Mouse (Mus musculus): ENCODE results near the gene Pde11a. TPM values are rescaled to one million over a fixed set of nuclear protein-coding genes. Genes with fewer than 3 reads are reported as not detected.

Pde11a gene
- polyA plus RNA-seq, 1 experiment from 2014 or later = 0.73 TPM

DNA sequence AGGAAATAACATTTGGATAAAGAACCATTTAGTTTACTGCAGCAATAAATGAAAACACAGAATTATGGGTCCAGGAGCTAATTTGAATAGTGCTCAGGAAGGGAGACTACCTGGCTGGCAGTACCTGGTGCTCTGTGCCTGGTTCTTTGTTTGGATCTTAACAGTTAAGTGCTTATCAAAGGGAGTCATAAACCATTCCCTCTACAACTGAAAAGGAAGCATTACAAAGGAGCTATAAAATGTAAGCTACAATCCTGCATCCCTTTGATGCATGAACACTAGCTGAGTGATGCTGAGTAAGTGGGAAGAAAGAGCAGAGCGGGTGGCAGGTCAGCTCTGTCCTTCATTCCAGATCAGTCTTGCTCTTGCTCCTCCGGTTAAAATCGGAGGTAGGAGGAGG, 258.0 kb downstream of the Pde11a start:
- Histone ChIP-seq H3K4me2 (ENCODE audit: low read length) (no peak overlapping the region), H3K36me3 (ENCODE audit: control insufficient read depth, insufficient read depth) (no peaks in the 10 kb centered on the region), H3K27me3 (replicated peaks; ENCODE audit: control insufficient read depth, insufficient read depth, low read length) (no peaks in the 10 kb centered on the region), H3K9me3 (ENCODE audit: control insufficient read depth, low read length) (no peaks in the 10 kb centered on the region), H3K9ac (replicated peaks; ENCODE audit: low read depth, low read length) (no peak overlapping the region), H3K4me1 (replicated peaks; ENCODE audit: control insufficient read depth, insufficient read depth, low read length) (no peaks in the 10 kb centered on the region), H3K4me3 (replicated peaks; ENCODE audit: low read length) (no peak overlapping the region), H3K27ac (ENCODE audit: low read length) (0 out of 2 replicates have a peak overlapping the region, but pooled peaks have one; percentile 28)
- no peak for ATAC-seq
- WGBS = 83% methylated on average over 3 of the region's 3 CpGs

DNA sequence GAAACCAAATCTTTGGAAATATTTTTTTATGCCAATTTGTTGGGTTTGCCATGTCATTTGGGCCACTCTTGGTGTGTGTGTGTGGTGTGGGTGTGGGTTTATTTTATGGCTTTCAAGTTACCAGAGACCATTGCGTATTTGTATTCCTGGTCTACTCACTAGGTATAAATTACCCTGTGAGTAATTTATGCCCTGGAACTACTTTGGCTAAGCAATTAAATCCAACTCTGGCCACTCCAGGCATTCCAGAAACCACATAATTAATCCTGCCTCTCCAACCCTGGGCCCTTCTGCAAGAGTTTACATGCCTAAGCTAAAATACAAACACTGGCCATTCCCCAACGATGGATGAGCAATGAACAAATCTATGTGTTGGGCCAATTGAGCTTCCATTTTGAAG, 261.7 kb downstream of the Pde11a start:
- Histone ChIP-seq H3K27me3 (replicated peaks; ENCODE audit: control insufficient read depth, insufficient read depth, low read length) (no peaks in the 10 kb centered on the region), H3K9me3 (ENCODE audit: control insufficient read depth, low read length) (no peaks in the 10 kb centered on the region), H3K4me1 (replicated peaks; ENCODE audit: control insufficient read depth, insufficient read depth, low read length) (no peaks in the 10 kb centered on the region), H3K4me3 (replicated peaks; ENCODE audit: low read length) (no peak overlapping the region), H3K9ac (replicated peaks; ENCODE audit: low read depth, low read length) (no peak overlapping the region), H3K27ac (ENCODE audit: low read length) (no peak overlapping the region), H3K4me2 (ENCODE audit: low read length) (no peak overlapping the region), H3K36me3 (ENCODE audit: control insufficient read depth, insufficient read depth) (no peaks in the 10 kb centered on the region)
- no peak for ATAC-seq
- WGBS = 72% methylated on average over 2 of the region's 2 CpGs

DNA sequence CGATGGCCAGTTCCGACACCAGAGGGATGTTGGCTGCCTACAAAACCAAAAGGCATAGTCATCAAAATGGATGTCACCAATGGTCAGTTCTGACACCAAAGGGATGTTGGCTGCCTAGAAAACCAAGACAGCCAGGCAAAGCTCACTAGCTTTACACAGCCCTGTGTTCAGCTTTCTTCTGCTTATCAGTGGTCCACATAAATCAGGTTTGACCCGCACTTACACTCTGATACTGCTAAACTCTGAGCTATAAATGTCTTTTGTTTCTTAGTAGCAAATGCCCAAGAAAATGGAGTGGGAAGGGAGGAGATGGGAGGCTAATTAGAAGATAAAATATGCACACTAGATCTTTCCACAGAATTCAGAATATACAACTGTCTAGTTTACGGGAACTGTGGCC, 262.5 kb downstream of the Pde11a start:
- Histone ChIP-seq H3K4me2 (ENCODE audit: low read length) (no peak overlapping the region), H3K4me3 (replicated peaks; ENCODE audit: low read length) (no peak overlapping the region), H3K36me3 (ENCODE audit: control insufficient read depth, insufficient read depth) (no peaks in the 10 kb centered on the region), H3K27me3 (replicated peaks; ENCODE audit: control insufficient read depth, insufficient read depth, low read length) (no peaks in the 10 kb centered on the region), H3K9me3 (ENCODE audit: control insufficient read depth, low read length) (no peaks in the 10 kb centered on the region), H3K9ac (replicated peaks; ENCODE audit: low read depth, low read length) (no peak overlapping the region), H3K27ac (ENCODE audit: low read length) (no peak overlapping the region), H3K4me1 (replicated peaks; ENCODE audit: control insufficient read depth, insufficient read depth, low read length) (no peaks in the 10 kb centered on the region)
- 93% methylated on average over 4 of the region's 4 CpGs for WGBS
- ATAC-seq = no peak

DNA sequence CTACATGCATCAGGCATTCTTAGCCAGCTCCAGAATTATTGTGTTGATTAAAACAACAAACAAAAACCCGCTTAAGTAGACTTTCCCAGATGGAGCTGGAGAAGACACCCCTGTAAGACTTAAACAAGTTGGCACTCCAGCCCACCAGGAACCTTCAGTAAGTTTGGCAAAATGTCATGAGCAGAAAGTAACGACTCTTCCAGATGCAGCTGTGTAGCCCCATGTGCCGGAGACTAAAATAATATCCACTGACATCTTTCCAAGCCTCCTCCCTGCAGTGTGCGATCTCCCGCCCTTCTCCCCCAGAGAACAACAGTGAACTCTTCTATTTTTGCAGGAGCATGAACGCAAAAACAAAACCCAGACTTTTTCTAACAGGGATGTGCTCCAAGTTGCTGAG, 265.5 kb downstream of the Pde11a start:
- Histone ChIP-seq H3K9me3 (ENCODE audit: control insufficient read depth, low read length) (no peaks in the 10 kb centered on the region), H3K27ac (ENCODE audit: low read length) (no peak overlapping the region), H3K4me2 (ENCODE audit: low read length) (no peak overlapping the region), H3K36me3 (ENCODE audit: control insufficient read depth, insufficient read depth) (no peaks in the 10 kb centered on the region), H3K9ac (replicated peaks; ENCODE audit: low read depth, low read length) (no peak overlapping the region), H3K27me3 (replicated peaks; ENCODE audit: control insufficient read depth, insufficient read depth, low read length) (no peaks in the 10 kb centered on the region), H3K4me3 (replicated peaks; ENCODE audit: low read length) (no peak overlapping the region), H3K4me1 (replicated peaks; ENCODE audit: control insufficient read depth, insufficient read depth, low read length) (peaks cover 3% of the 10 kb centered on the region; the same call in 1 of the 2 replicates)
- ATAC-seq = no peak
- WGBS = 52% methylated on average over 6 of the region's 6 CpGs

DNA sequence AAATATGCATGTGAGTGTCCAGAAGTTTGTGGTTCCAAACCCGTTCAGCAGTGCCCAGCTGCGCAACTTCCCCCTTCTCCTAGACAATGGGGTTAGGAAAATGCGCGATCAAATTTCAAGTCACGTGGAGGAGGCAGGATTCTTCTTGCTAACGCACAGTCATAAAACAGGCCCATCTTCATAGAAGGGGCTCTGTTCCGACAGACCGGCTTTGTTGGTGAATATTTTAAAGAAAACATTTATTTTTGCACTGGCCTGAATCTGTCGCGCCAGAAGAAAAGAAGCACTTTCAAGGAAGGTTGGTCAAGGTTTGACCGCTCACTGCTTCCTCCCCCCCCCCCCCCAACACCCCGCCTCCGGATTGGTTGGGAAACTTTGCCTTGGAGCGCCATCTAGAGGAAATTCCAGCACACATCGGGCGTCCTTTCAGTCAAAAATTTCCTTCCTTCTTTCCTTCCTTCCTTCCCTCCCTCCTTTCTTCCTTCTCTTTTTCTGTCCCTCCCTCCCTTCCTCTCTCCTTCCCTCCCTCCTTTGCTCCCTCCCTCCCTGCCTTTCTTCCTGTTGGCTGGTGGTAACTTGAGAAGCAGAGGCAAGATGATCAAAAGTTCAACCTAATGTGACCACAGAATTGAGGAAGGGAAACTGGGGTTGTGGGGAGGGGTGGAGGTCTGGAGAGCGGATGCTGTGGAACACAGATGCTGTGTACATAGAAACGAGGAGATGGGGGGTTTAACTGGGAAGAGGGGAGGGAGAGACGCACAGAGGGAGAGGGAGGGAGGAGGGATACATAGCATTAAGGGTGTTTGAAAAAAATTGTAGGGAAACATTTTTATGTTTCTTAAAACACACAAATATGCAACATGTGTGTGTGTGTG, 267.9 kb downstream of the Pde11a start:
- peak overlapping the region; percentile 55 for H3K9ac ChIP-seq (replicated peaks; ENCODE audit: low read depth, low read length)
- H3K9me3 ChIP-seq (ENCODE audit: control insufficient read depth, low read length) = no peaks in the 10 kb centered on the region
- peak overlapping the region; percentile 48 for H3K4me3 ChIP-seq (replicated peaks; ENCODE audit: low read length)
- peaks cover 3% of the 10 kb centered on the region; the same call in 1 of the 2 replicates for H3K4me1 ChIP-seq (replicated peaks; ENCODE audit: control insufficient read depth, insufficient read depth, low read length)
- H3K27me3 ChIP-seq (replicated peaks; ENCODE audit: control insufficient read depth, insufficient read depth, low read length) = no peaks in the 10 kb centered on the region
- H3K27ac ChIP-seq (ENCODE audit: low read length) = peak overlapping the region; percentile 45
- H3K4me2 ChIP-seq (ENCODE audit: low read length) = peak overlapping the region; percentile 63
- no peaks in the 10 kb centered on the region for H3K36me3 ChIP-seq (ENCODE audit: control insufficient read depth, insufficient read depth)
- peak; percentile 95 for ATAC-seq
- 2% methylated on average over 19 of the region's 19 CpGs for WGBS

DNA sequence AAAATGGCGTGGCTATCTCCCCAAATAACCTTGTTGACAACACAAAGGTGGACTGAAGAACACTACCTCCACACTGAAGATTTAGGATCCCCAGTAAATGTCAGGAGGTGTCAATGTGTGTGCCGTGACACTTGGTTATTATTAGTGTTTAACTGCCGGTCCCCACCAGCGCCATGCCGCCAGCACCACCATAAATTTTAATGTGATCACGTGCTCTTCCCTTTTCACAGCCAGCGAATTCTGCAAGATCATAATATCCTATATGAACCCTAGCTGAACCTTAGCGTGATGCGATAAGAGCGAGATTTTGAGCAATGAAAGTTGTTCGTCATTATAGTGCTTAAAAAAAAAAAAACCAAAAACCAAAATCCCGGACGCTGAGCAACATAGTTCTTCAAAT, 269.3 kb downstream of the Pde11a start:
- Histone ChIP-seq H3K4me1 (replicated peaks; ENCODE audit: control insufficient read depth, insufficient read depth, low read length) (peaks cover 3% of the 10 kb centered on the region; the same call in 1 of the 2 replicates), H3K36me3 (ENCODE audit: control insufficient read depth, insufficient read depth) (no peaks in the 10 kb centered on the region), H3K27ac (ENCODE audit: low read length) (no peak overlapping the region), H3K4me2 (ENCODE audit: low read length) (no peak overlapping the region), H3K27me3 (replicated peaks; ENCODE audit: control insufficient read depth, insufficient read depth, low read length) (no peaks in the 10 kb centered on the region), H3K9me3 (ENCODE audit: control insufficient read depth, low read length) (no peaks in the 10 kb centered on the region), H3K9ac (replicated peaks; ENCODE audit: low read depth, low read length) (no peak overlapping the region), H3K4me3 (replicated peaks; ENCODE audit: low read length) (no peak overlapping the region)
- ATAC-seq = no peak
- 81% methylated on average over 13 of the region's 13 CpGs for WGBS

DNA sequence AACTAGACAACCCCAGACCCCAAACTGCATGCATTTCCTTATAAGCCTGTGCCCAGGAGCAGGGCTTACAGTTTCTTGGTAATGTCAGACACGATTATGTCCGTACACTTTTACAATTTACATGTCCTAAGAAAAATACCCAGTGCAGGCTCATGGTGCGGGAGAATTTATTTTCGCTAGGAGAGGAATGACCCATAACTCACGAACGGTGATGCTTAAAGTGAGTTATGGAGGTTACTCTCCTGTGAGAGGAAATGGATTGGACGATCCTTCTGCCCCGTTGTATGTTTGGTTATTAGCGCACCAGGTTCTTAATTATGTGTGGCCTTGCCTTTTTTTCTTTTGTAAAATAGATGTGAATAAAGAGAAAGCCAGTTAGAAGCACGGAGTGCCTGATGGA, 270.4 kb downstream of the Pde11a start:
- peaks cover 3% of the 10 kb centered on the region; the same call in 1 of the 2 replicates for H3K4me1 ChIP-seq (replicated peaks; ENCODE audit: control insufficient read depth, insufficient read depth, low read length)
- H3K4me2 ChIP-seq (ENCODE audit: low read length) = no peak overlapping the region
- no peak overlapping the region for H3K27ac ChIP-seq (ENCODE audit: low read length)
- 83% methylated on average over 10 of the region's 10 CpGs for WGBS
- no peak overlapping the region for H3K4me3 ChIP-seq (replicated peaks; ENCODE audit: low read length)
- H3K36me3 ChIP-seq (ENCODE audit: control insufficient read depth, insufficient read depth) = no peaks in the 10 kb centered on the region
- no peaks in the 10 kb centered on the region for H3K9me3 ChIP-seq (ENCODE audit: control insufficient read depth, low read length)
- ATAC-seq = no peak
- no peak overlapping the region for H3K9ac ChIP-seq (replicated peaks; ENCODE audit: low read depth, low read length)
- no peaks in the 10 kb centered on the region for H3K27me3 ChIP-seq (replicated peaks; ENCODE audit: control insufficient read depth, insufficient read depth, low read length)

DNA sequence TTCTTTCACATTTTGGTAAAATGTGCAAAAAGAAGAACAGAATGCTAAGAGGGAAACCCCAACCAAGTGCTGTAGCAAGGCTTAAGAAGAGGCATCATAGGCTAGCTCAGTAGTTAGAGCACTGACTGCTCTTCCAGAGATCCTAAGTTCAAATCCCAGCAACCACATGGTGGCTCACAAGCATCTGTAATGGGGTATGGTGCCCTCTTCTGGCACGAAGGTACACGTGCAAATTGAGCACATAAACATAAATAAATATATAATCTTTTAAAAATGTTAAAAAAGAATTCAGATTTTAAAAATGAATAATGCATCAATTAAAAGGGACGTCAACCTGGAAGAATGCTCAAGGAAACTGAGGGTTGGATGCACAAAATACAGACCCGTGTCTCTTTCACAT, 271.4 kb downstream of the Pde11a start:
- Histone ChIP-seq H3K27me3 (replicated peaks; ENCODE audit: control insufficient read depth, insufficient read depth, low read length) (no peaks in the 10 kb centered on the region), H3K4me1 (replicated peaks; ENCODE audit: control insufficient read depth, insufficient read depth, low read length) (peaks cover 3% of the 10 kb centered on the region; the same call in 1 of the 2 replicates)
- WGBS = 55% methylated on average over 4 of the region's 4 CpGs

DNA sequence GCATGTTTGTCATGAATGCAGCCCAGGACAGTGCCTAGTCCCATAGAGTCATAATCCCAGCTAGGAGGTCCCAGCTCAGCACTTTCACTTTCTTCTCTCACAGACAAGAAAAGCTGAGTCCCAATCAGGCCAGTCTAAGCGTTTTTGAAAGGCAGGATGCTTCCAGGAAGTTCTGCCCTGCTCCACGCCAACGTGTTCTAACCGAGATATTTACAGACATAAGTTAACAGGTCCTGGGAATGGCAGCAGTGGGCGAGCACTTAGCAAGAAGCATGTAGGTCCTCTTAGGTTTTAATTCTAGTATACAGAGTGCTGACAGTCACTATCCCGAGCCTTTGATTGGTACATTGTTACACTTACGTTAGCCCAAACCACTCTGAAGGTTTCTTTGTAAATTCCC, 273.3 kb downstream of the Pde11a start:
- WGBS = 74% methylated on average over 7 of the region's 7 CpGs

More for the DNA sequence above, 271.4 kb downstream of the Pde11a start:
- H3K4me3 ChIP-seq (replicated peaks; ENCODE audit: low read length) = no peak overlapping the region
- H3K27ac ChIP-seq (ENCODE audit: low read length) = no peak overlapping the region
- no peak for ATAC-seq
- no peaks in the 10 kb centered on the region for H3K36me3 ChIP-seq (ENCODE audit: control insufficient read depth, insufficient read depth)
- H3K4me2 ChIP-seq (ENCODE audit: low read length) = no peak overlapping the region
- H3K9me3 ChIP-seq (ENCODE audit: control insufficient read depth, low read length) = no peaks in the 10 kb centered on the region
- no peak overlapping the region for H3K9ac ChIP-seq (replicated peaks; ENCODE audit: low read depth, low read length)

More for the DNA sequence above, 273.3 kb downstream of the Pde11a start:
- no peaks in the 10 kb centered on the region for H3K9me3 ChIP-seq (ENCODE audit: control insufficient read depth, low read length)
- no peaks in the 10 kb centered on the region for H3K27me3 ChIP-seq (replicated peaks; ENCODE audit: control insufficient read depth, insufficient read depth, low read length)
- H3K4me1 ChIP-seq (replicated peaks; ENCODE audit: control insufficient read depth, insufficient read depth, low read length) = peaks cover 3% of the 10 kb centered on the region; the same call in 1 of the 2 replicates
- no peak overlapping the region for H3K4me3 ChIP-seq (replicated peaks; ENCODE audit: low read length)
- no peak overlapping the region for H3K4me2 ChIP-seq (ENCODE audit: low read length)
- H3K9ac ChIP-seq (replicated peaks; ENCODE audit: low read depth, low read length) = no peak overlapping the region
- no peak overlapping the region for H3K27ac ChIP-seq (ENCODE audit: low read length)
- ATAC-seq = no peak
- H3K36me3 ChIP-seq (ENCODE audit: control insufficient read depth, insufficient read depth) = no peaks in the 10 kb centered on the region

Measured in forebrain, embryonic 16.5 days (tissue).